Mouse (Mus musculus) bone marrow macrophage, adult 2 months (primary cell): ENCODE results near the gene 2510039O18Rik.

Experiments
- CTCF ChIP-seq: IDR thresholded peaks from 2 replicates; pipeline ENCODE4 v1.5.1; 2012; ENCODE audit warnings: low read depth, mild to moderate bottlenecking, low read length, moderate library complexity
- POLR2A ChIP-seq: IDR thresholded peaks from 2 replicates; pipeline ENCODE4 v1.6.1; 2012; ENCODE audit warnings: mild to moderate bottlenecking, low read depth, low read length, borderline replicate concordance

GRCm38 (mm10) chr4:147976237-147976636 lies 35.5 kb downstream of the 2510039O18Rik start:
- TF ChIP-seq CTCF (no peak), POLR2A (no peak)
